Mouse (Mus musculus) ovary, adult 2 months (tissue): ENCODE data around the gene Magohb. TPM values are rescaled to one million over a fixed set of nuclear protein-coding genes. Genes with fewer than 3 reads are reported as not detected.

ENCODE experiments used
- polyA plus RNA-seq: library from polyadenylated mRNA; depleted of rRNA; stranded (reverse); fragments of >200 nt; gene quantifications from 2 replicates; pipeline ENCODE4 v1.2.3, GENCODE M21; 2012; rRNA removed

Gene Magohb
- polyA plus RNA-seq, result 0.40 and 0.45 TPM in 2 replicates

GRCm38 (mm10) chr6:131292991-131293788 lies at the start of gene Magohb:
Magohb (minus strand) TSS chr6:131293244.

GRCm38 (mm10) chr6:131247206-131247605 lies 45.8 kb downstream of the Magohb start, which contains the start of gene Klra2:
Klra2 (minus strand) TSS chr6:131247362.

Other genes starting within 250 kb of the Magohb start
- 0.10 TPM in 1 of 2 replicates, not detected in the other for gene Klra2, start 45.9 kb downstream of the Magohb start, polyA plus RNA-seq
- 0.78 and 1.00 TPM in 2 replicates for gene Styk1, start 60.4 kb upstream of the Magohb start, polyA plus RNA-seq
- gene Ybx3, start 95.2 kb upstream of the Magohb start, polyA plus RNA-seq, result 221 and 301 TPM in 2 replicates
- not detected in 2 replicates for gene 5430401F13Rik, start 193.2 kb upstream of the Magohb start, polyA plus RNA-seq
- gene Gm6619, start 193.2 kb upstream of the Magohb start, polyA plus RNA-seq, result not detected in 2 replicates